In genomic region chr12:110706337-110707231, GRCm38 (mm10) we compare ENCODE assay signal across 8 mouse cellular contexts. TPM values are rescaled to one million over a fixed set of nuclear protein-coding genes. Genes with fewer than 3 reads are reported as not detected.
A peak's percentile ranks its signal among the peaks of the same experiment; 100 is the strongest.
DNase-seq lines count a peak whose midpoint lies in the region; ATAC-seq and TF ChIP-seq lines count a peak whose summit lies in the region.

No protein-coding gene starts in this region.

- H3K9me3 ChIP-seq in hindbrain, postnatal 0 days (ENCODE audit: low read length): no peaks in the 10 kb centered on the region
- H3K9me3 ChIP-seq in liver, embryonic 12.5 days (replicated peaks): no peaks in the 10 kb centered on the region

- WGBS in hindbrain, postnatal 0 days: under 1% methylated on average over 27 of the region's 27 CpGs
- WGBS in liver, embryonic 12.5 days (ENCODE audit: insufficient replicate concordance): 2% methylated on average over 27 of the region's 27 CpGs

- 0 out of 2 replicates have a peak, but pooled peaks cover 6% of the 10 kb centered on the region for H3K4me1 ChIP-seq in hindbrain, postnatal 0 days (ENCODE audit: insufficient read depth, low read length)
- peaks cover 37% of the 10 kb centered on the region for H3K4me1 ChIP-seq in liver, embryonic 12.5 days

- H3K36me3 ChIP-seq in hindbrain, postnatal 0 days (ENCODE audit: insufficient read depth, low read length): no peaks in the 10 kb centered on the region
- no peaks in the 10 kb centered on the region for H3K36me3 ChIP-seq in liver, embryonic 12.5 days

- peak; percentile 40 for TF ChIP-seq CTCF in hindbrain, postnatal 0 days (IDR thresholded peaks at IDR 0.05; ENCODE audit: low read depth)

- H3K27ac ChIP-seq in hindbrain, postnatal 0 days: peak overlapping the region; percentile 51; the same call in 1 of the 2 replicates
- peak overlapping the region; percentile 71 for H3K27ac ChIP-seq in liver, embryonic 12.5 days

- peak overlapping the region; percentile 31 for H3K4me3 ChIP-seq in hindbrain, postnatal 0 days (ENCODE audit: low read length)
- peak overlapping the region; percentile 56 for H3K4me3 ChIP-seq in liver, embryonic 12.5 days

- peak; percentile 78 for ATAC-seq in hindbrain, postnatal 0 days
- ATAC-seq in liver, embryonic 12.5 days: peak; percentile 77

- peak; percentile 37 for DNase-seq in left cerebral cortex, postnatal 4 days
- no peak for DNase-seq in left cerebral cortex, adult 8-10 months (ENCODE audit: low spot score in 2 of 2)
- DNase-seq in cerebellum, postnatal 14 days: peak; percentile 45 to 46
- DNase-seq in gastrocnemius, postnatal 10 days: peak; percentile 53
- peak; percentile 64 for DNase-seq in hindbrain, postnatal 0 days (ENCODE audit: low spot score)
- DNase-seq in monocyte, adult 2 months (ENCODE audit: low read depth in 1 of 2, low spot score in 2 of 2): peak; percentile 69 to 72
- DNase-seq in thymus, postnatal 14 days: peak; percentile 61

- H3K4me2 ChIP-seq in hindbrain, postnatal 0 days (ENCODE audit: low read depth, low read length): peak overlapping the region; percentile 70
- H3K4me2 ChIP-seq in liver, embryonic 12.5 days: peak overlapping the region; percentile 72

- H3K9ac ChIP-seq in hindbrain, postnatal 0 days (replicated peaks; ENCODE audit: low read length): peak overlapping the region; percentile 38; the same call in 1 of the 2 replicates
- peak overlapping the region; percentile 66 for H3K9ac ChIP-seq in liver, embryonic 12.5 days

- intact Hi-C loops in left cerebral cortex, postnatal 4 days (cut with DNase I): loop anchor here (10.0 kb wide), 1 partner anchor 282 kb away; no protein-coding TSS in a partner anchor

- H3K27me3 ChIP-seq in hindbrain, postnatal 0 days (ENCODE audit: insufficient read depth, low read length): no peaks in the 10 kb centered on the region
- no peaks in the 10 kb centered on the region for H3K27me3 ChIP-seq in liver, embryonic 12.5 days (replicated peaks)

RNA-seq across cellular contexts. Expression of gene Hsp90aa1, which starts 4.1 kb away (rescaled TPM):
- 100 to 1,000 TPM; 862 to 917 TPM for total RNA-seq in left cerebral cortex, postnatal 4 days (2021)
- 1,000 to 10,000 TPM in 3 of 4 experiments, 100 to 1,000 TPM in 1; 977 to 1,063 (median 1,024) TPM for total RNA-seq in left cerebral cortex, adult 8-10 months (2022)
- 10 to 100 TPM; 63.8 to 80.1 TPM for total RNA-seq in gastrocnemius, postnatal 10 days (2021)
- 577 and 701 TPM in 2 replicates for total RNA-seq in hindbrain, postnatal 0 days (2014; rRNA removed)
- 1,486 and 1,521 TPM in 2 replicates for polyA plus RNA-seq in hindbrain, postnatal 0 days (2015; fragmentation: Nextera tagmentation; extraction: Ambion mirVana)
- polyA plus RNA-seq in liver, embryonic 12.5 days (2016; fragmentation: Nextera tagmentation; extraction: Ambion mirVana): 1,099 and 1,203 TPM in 2 replicates

RNA-seq across cellular contexts. Expression of gene 1700001K19Rik, which starts 24.2 kb away (rescaled TPM):
- not detected for total RNA-seq in left cerebral cortex, postnatal 4 days (2021)
- total RNA-seq in left cerebral cortex, adult 8-10 months (2022): not detected
- total RNA-seq in gastrocnemius, postnatal 10 days (2021): not detected
- total RNA-seq in hindbrain, postnatal 0 days (2014; rRNA removed): not detected in 2 replicates
- polyA plus RNA-seq in hindbrain, postnatal 0 days (2015; fragmentation: Nextera tagmentation; extraction: Ambion mirVana): 0.15 and 0.44 TPM in 2 replicates
- not detected in 2 replicates for polyA plus RNA-seq in liver, embryonic 12.5 days (2016; fragmentation: Nextera tagmentation; extraction: Ambion mirVana)

RNA-seq across cellular contexts. Expression of gene Wdr20, which starts 31.2 kb away (rescaled TPM):
- total RNA-seq in left cerebral cortex, postnatal 4 days (2021): 10 to 100 TPM; 37.8 to 46.8 TPM
- 10 to 100 TPM; 44.9 to 50.4 (median 47.1) TPM for total RNA-seq in left cerebral cortex, adult 8-10 months (2022)
- total RNA-seq in gastrocnemius, postnatal 10 days (2021): 10 to 100 TPM; 20.5 TPM
- 27.2 and 28.8 TPM in 2 replicates for total RNA-seq in hindbrain, postnatal 0 days (2014; rRNA removed)
- polyA plus RNA-seq in hindbrain, postnatal 0 days (2015; fragmentation: Nextera tagmentation; extraction: Ambion mirVana): 17.1 and 17.7 TPM in 2 replicates
- 14.2 and 16.0 TPM in 2 replicates for polyA plus RNA-seq in liver, embryonic 12.5 days (2016; fragmentation: Nextera tagmentation; extraction: Ambion mirVana)

Comparison
In these comparisons a context has a peak if more than half of its experiments do, and no peak if none do; other contexts are left out.
1. DNase-seq: peak in left cerebral cortex, postnatal 4 days (single experiment), cerebellum, postnatal 14 days (2 of 2), gastrocnemius, postnatal 10 days (single experiment), hindbrain, postnatal 0 days (single experiment), monocyte, adult 2 months (2 of 2) and thymus, postnatal 14 days (single experiment); none in left cerebral cortex, adult 8-10 months (0 of 2).